Mouse (Mus musculus) embryonic facial prominence, embryonic 11.5 days (tissue): ENCODE results near the gene Trub1. TPM values are rescaled to one million over a fixed set of nuclear protein-coding genes. Genes with fewer than 3 reads are reported as not detected.

ENCODE experiments used
- ATAC-seq: fragments of 200-750 bp; cut with Nextera tagmentation; replicated peaks from 2 replicates; pipeline ENCODE4 v1.8.0; 2017; ENCODE audit warnings: low read depth; ENCODE audit not compliant: insufficient number of reproducible peaks, low FRiP score, low TSS enrichment
- DNase-seq: peaks from one replicate; pipeline ENCODE4 v3.0.0-alpha.2; 2015; ENCODE audit warnings: low spot score
- H3K27ac ChIP-seq: fragments of 300-500 bp; sonication (generic); replicated peaks from 2 replicates; pipeline ENCODE4 v1.5.1; 2014; ENCODE audit warnings: mild to moderate bottlenecking, low read depth, low read length, control low read depth
- H3K27me3 ChIP-seq: fragments of 300-500 bp; sonication (generic); 2 replicates; pipeline ENCODE4 v1.6.1; 2014; ENCODE audit warnings: mild to moderate bottlenecking, low read length, moderate library complexity, mixed read lengths; ENCODE audit not compliant: control insufficient read depth, insufficient read depth
- H3K36me3 ChIP-seq: fragments of 300-500 bp; sonication (generic); replicated peaks from 2 replicates; pipeline ENCODE4 v1.6.1; 2014; ENCODE audit warnings: low read depth, mild to moderate bottlenecking, low read length, moderate library complexity, mixed read lengths; ENCODE audit not compliant: control insufficient read depth, insufficient read depth
- H3K4me1 ChIP-seq: fragments of 300-500 bp; sonication (generic); 2 replicates; pipeline ENCODE4 v1.6.1; 2014; ENCODE audit warnings: low read length, mixed read lengths; ENCODE audit not compliant: control insufficient read depth, insufficient read depth
- H3K4me2 ChIP-seq: fragments of 300-500 bp; sonication (generic); 2 replicates; pipeline ENCODE4 v1.6.1; 2014; ENCODE audit warnings: low read depth, mild to moderate bottlenecking, control low read depth, low read length, moderate library complexity
- H3K4me3 ChIP-seq: fragments of 300-500 bp; sonication (generic); 2 replicates; pipeline ENCODE4 v1.5.1; 2014; ENCODE audit warnings: low read depth, low read length, control low read depth
- H3K9ac ChIP-seq: fragments of 300-500 bp; sonication (generic); replicated peaks from 2 replicates; pipeline ENCODE4 v1.6.1; 2014; ENCODE audit warnings: mild to moderate bottlenecking, control low read depth, low read length
- H3K9me3 ChIP-seq: fragments of 300-500 bp; sonication (generic); replicated peaks from 2 replicates; pipeline ENCODE4 v1.6.1; 2016; ENCODE audit warnings: mild to moderate bottlenecking, low read length, inconsistent platforms, mixed read lengths; ENCODE audit not compliant: control insufficient read depth
- WGBS: fragments of 180-500 bp; shearing (Covaris S2); extraction: QIAGEN DNeasy Blood & Tissue Kit; methylation state at CpG from one replicate; pipeline ENCODE4 v1.1.7; 2014; 5-methylcytosine and 5-hydroxymethylcytosine counted together
- polyA plus RNA-seq: library from polyadenylated mRNA; unstranded; fragments of >200 nt; fragmentation: Nextera tagmentation; extraction: Ambion mirVana; gene quantifications from 2 replicates; pipeline ENCODE4 v1.2.1, GENCODE M21; 2014

Gene Trub1
- polyA plus RNA-seq, 1 experiment from 2014 or later, result 24.2 TPM

GRCm38 (mm10) chr19:57415031-57415807 is 37.5 kb upstream of the Trub1 start:
- 91% methylated on average over 8 of the region's 8 CpGs for WGBS
- Histone ChIP-seq H3K9me3 (no peaks in the 10 kb centered on the region), H3K9ac (no peak overlapping the region), H3K27me3 (no peaks in the 10 kb centered on the region), H3K4me3 (no peak overlapping the region), H3K4me1 (peaks cover 2% of the 10 kb centered on the region), H3K36me3 (no peaks in the 10 kb centered on the region), H3K4me2 (no peak overlapping the region), H3K27ac (no peak overlapping the region)
- DNase-seq (no peak), ATAC-seq (no peak)

- WGBS, result 19% methylated on average over 17 of the region's 17 CpGs
- no peak for ATAC-seq
- peak overlapping the region; percentile 25 for H3K4me2 ChIP-seq
- H3K36me3 ChIP-seq, result no peaks in the 10 kb centered on the region
- no peaks in the 10 kb centered on the region; the same call in 1 of the 2 replicates for H3K4me1 ChIP-seq
- DNase-seq, result peak; percentile 38
- H3K4me3 ChIP-seq, result 0 out of 2 replicates have a peak overlapping the region, but pooled peaks have one; percentile 2
- H3K9ac ChIP-seq, result no peak overlapping the region
- H3K27ac ChIP-seq, result no peak overlapping the region
- H3K27me3 ChIP-seq, result no peaks in the 10 kb centered on the region
- no peaks in the 10 kb centered on the region for H3K9me3 ChIP-seq
Observed at GRCm38 (mm10) chr19:57417800-57418580, 34.7 kb upstream of the Trub1 start.

- H3K9me3 ChIP-seq, result no peaks in the 10 kb centered on the region
Observed at GRCm38 (mm10) chr19:57423402-57423801, 29.3 kb upstream of the Trub1 start.

GRCm38 (mm10) chr19:57425296-57425695 is 27.4 kb upstream of the Trub1 start:
- no peak overlapping the region for H3K4me3 ChIP-seq
- 93% methylated on average over 15 of the region's 15 CpGs for WGBS

More at GRCm38 (mm10) chr19:57423402-57423801, 29.3 kb upstream of the Trub1 start:
- Histone ChIP-seq H3K4me1 (no peaks in the 10 kb centered on the region), H3K36me3 (no peaks in the 10 kb centered on the region), H3K4me3 (no peak overlapping the region), H3K9ac (no peak overlapping the region), H3K4me2 (no peak overlapping the region), H3K27me3 (no peaks in the 10 kb centered on the region), H3K27ac (no peak overlapping the region)
- no peak for ATAC-seq
- DNase-seq, result no peak
- 19% methylated on average over 3 of the region's 3 CpGs for WGBS

GRCm38 (mm10) chr19:57426841-57427240 is 25.9 kb upstream of the Trub1 start:
- Histone ChIP-seq H3K27me3 (no peaks in the 10 kb centered on the region), H3K9me3 (no peaks in the 10 kb centered on the region), H3K36me3 (no peaks in the 10 kb centered on the region), H3K4me1 (no peaks in the 10 kb centered on the region), H3K27ac (no peak overlapping the region), H3K9ac (no peak overlapping the region), H3K4me2 (no peak overlapping the region), H3K4me3 (no peak overlapping the region)
- ATAC-seq, result no peak
- DNase-seq, result no peak
- 92% methylated on average over 8 of the region's 8 CpGs for WGBS

More at GRCm38 (mm10) chr19:57425296-57425695, 27.4 kb upstream of the Trub1 start:
- H3K9ac ChIP-seq, result no peak overlapping the region
- no peaks in the 10 kb centered on the region for H3K36me3 ChIP-seq
- ATAC-seq, result no peak
- H3K9me3 ChIP-seq, result no peaks in the 10 kb centered on the region
- no peak for DNase-seq
- no peaks in the 10 kb centered on the region for H3K27me3 ChIP-seq
- no peak overlapping the region for H3K4me2 ChIP-seq
- H3K27ac ChIP-seq, result no peak overlapping the region
- H3K4me1 ChIP-seq, result no peaks in the 10 kb centered on the region

GRCm38 (mm10) chr19:57427756-57428438 is 24.8 kb upstream of the Trub1 start:
- H3K27me3 ChIP-seq, result no peaks in the 10 kb centered on the region
- no peaks in the 10 kb centered on the region for H3K36me3 ChIP-seq
- 80% methylated on average over 14 of the region's 14 CpGs for WGBS
- H3K9me3 ChIP-seq, result no peaks in the 10 kb centered on the region
- no peak overlapping the region for H3K4me2 ChIP-seq
- DNase-seq (no peak), ATAC-seq (no peak)
- no peak overlapping the region for H3K9ac ChIP-seq
- no peak overlapping the region for H3K4me3 ChIP-seq
- H3K27ac ChIP-seq, result no peak overlapping the region
- no peaks in the 10 kb centered on the region for H3K4me1 ChIP-seq

GRCm38 (mm10) chr19:57428641-57429040 is 24.1 kb upstream of the Trub1 start:
- Histone ChIP-seq H3K4me3 (no peak overlapping the region), H3K4me2 (no peak overlapping the region), H3K36me3 (no peaks in the 10 kb centered on the region), H3K9ac (no peak overlapping the region), H3K27me3 (no peaks in the 10 kb centered on the region), H3K9me3 (no peaks in the 10 kb centered on the region), H3K4me1 (no peaks in the 10 kb centered on the region), H3K27ac (no peak overlapping the region)
- DNase-seq (no peak), ATAC-seq (no peak)
- WGBS, result 78% methylated on average over 3 of the region's 3 CpGs
